Mouse (Mus musculus): ENCODE data around the gene Nbr1. TPM values are rescaled to one million over a fixed set of nuclear protein-coding genes. Genes with fewer than 3 reads are reported as not detected.
A peak's percentile ranks its signal among the peaks of the same experiment; 100 is the strongest.
"Not testable (repeated sequence)": the region's sequence is repeated elsewhere in the genome, so short reads cannot be mapped to it uniquely, and the experiment has no call there.

Gene Nbr1
- total RNA-seq, 2 experiments from 2014 or later, result 109 to 157 TPM

DNA sequence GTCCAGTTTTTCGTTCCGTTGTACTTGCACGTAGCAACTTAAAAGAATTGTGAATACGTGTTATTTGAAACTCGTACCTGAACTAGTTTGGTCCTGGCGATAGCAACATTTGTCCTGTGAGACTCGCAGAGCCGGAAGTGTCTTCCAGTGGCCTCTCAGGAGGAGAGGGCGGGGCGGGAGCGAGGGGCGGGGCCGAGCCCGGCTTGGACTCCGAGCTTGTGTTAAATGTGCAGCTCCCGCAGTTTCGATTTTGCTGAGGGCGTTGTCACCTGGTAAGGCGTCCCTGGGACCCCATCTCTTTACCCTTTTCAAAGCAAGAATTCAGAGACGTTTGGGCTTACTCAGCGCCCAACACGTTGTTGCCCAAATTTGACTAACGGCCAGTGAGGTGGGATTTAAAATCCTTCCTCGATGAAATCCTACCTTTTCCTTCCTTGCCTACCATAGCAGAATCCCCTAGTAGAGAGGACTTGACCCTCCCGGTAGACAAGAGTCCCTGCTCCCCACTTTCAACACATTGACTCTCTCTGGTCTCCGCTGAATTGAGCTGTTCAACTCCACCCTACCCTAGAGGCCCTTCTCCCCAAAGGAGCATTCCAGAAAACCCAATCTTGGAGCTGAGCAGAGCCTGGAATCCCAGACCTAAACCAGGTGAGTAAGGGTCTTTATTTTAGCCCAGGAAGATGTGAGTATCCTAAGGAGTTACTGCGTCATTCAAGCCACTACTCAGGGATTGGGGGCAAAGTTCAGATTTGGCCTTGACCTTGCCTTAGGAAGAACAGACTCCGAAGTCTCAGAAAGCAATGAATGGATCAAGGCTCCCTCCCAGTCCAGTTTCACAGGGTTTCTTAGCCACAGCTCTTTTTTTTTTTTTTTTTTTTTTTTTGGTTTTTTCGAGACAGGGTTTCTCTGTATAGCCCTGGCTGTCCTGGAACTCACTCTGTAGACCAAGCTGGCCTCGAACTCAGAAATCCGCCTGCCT is 30.4 kb downstream of the Nbr1 start, which contains the start of gene Tmem106a:
Tmem106a (plus strand) TSS at position 189 of the 982 bp plus-strand sequence.
- DNase-seq, result peak; percentile 68
- intact Hi-C loops (cut with DNase I), result no loop called here

DNA sequence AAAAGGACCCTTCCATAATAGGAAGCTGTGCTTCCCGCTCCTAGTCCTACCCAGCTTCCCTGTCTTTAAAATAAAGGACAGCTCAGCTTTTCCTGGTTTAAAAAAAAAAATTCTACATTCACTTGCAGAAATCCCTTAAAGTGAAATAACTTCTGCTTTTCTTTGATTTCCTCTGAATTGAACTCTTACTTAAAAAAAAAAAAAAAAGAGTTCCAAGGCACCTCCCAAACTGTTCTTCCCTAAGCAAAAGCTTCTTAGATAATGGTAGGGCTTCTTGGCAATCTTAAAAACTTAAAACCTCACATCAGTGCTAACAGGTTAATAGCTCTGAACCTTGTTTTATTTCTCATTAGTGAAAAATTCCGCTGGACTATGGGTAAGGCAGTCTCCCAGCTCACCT is 31.3 kb downstream of the Nbr1 start:
- no peak for DNase-seq
- intact Hi-C loops (cut with DNase I), result no loop called here

DNA sequence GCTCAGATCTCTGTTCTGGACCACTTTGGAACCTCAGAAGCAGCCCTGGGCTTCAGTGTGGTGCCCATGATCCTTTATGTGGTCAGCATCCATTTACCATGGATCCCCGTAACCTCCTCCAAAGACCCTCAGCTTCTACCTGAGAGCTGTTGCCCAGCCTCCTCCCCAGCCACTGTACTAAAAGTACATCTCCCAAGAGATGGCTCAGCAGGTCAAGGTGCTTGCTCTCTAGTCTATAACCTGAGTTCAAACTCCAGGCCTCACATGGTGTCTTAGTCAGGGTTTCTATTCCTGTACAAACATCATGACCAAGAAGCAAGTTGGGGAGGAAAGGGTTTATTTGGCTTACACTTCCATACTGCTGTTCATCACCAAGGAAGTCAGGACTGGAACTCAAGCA is 33.1 kb downstream of the Nbr1 start:
- DNase-seq; intact Hi-C loops (cut with DNase I): not testable (repeated sequence)

DNA sequence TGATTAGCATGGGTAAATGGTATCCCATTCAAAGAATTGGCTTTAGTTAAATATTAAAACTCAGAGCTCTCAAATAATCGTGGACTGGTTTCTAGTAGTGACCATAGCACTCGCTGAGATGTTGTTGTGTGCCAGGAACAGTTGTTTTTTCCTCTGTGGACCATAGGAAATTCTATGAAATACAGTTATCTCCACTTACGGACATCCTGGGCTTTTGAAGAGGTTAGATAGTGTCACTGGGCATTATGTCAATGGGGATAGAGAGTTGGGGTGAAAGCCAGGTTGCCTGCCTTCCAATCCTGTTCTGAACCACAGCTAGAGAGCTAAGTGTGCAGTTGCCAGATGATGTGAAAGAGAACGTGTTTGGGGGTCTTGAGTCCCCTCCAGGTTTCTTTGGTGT is 33.9 kb downstream of the Nbr1 start:
- DNase-seq, result no peak
- intact Hi-C loops (cut with DNase I), result no loop called here

DNA sequence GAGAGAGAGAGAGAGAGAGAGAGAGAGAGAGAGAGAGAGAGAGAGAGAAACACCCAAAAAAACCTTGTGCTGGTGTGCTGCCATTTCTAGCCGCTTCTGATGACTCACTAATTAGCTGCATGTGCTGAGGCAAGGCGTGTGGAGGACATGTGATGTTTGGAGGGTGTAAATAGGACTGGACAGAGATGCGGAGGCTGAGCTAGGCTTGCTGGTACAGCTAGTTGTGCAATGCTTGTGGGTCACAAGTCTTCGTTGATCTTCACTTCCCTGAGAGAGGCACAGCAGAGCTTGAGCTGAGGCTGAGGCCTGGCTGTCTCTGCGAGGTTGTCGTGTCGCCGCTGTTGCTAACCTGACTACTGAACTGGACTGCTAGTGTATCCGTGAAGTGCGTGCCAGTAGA is 35.7 kb downstream of the Nbr1 start:
- DNase-seq, result no peak
- intact Hi-C loops (cut with DNase I), result no loop called here

DNA sequence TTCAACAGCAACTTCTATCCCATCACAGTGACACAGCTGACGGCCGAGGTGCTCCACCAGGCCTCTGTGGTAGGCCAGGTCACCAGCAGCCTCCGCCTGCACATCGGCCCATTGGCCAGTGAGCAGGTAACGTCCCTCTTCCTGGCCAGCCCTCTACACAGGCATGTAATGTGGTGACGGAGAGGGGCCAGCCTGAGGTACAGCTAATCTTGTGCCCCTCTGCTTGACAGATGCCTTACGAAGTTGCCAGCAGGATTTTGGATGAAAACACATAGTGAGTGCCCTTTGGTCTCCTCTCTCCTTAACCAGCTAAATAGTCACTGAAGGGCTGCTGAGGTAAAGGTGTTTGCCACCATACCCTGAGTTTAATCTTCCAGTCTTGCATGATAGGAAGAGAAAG is 36.9 kb downstream of the Nbr1 start:
- no peak for DNase-seq
- intact Hi-C loops (cut with DNase I), result no loop called here

DNA sequence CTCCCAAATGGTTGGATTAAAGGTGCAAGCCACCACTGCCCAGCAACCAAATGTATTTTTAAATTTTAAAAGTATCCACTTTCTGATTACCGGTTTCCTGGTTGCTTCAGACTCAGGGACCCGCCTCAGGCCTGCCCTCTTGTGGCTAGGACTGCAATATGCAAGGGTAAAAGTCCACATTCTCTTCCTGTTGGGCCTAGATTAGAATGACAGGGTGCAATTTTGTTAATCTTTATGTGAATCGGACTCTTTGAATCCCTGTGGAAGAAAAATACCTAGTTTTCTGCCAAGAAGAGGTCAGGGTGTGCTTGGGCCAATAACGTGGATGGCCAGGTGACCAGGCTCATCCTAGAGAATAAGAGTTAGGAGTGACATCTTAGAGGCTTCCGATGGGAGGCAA is 37.5 kb downstream of the Nbr1 start:
- peak; percentile 60 for DNase-seq
- intact Hi-C loops (cut with DNase I), result no loop called here

DNA sequence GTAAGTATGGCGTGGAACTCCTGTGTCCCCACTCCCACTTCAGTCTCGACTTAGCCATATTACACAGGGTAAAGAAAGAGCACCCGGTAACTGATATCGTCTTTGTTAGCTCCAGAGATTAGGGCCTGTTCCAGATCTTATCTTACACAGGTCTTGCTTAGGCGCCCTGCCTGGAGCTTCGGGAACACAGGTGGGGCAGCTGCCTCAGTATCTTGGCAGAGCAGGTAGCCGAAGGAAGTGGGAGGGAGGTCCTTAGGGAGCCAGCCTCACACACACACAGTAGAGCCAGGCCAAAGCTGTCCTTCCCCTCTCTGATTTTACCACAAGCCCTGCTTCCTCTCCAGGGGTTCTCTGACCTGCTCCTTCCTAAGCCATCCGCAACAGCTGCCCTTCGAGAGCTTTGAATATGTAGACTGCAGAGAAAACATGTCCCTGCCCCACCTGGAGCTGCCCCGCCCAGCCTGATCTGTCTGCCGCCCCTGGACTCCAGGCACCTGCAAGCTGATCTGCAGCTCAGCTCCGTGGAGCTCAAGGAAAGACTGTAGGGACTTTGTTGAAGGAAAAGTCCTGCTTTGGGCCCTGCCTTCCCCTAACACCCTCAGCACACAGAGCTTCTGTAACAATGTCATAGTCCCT is 38.2 kb downstream of the Nbr1 start:
- no peak for DNase-seq

DNA sequence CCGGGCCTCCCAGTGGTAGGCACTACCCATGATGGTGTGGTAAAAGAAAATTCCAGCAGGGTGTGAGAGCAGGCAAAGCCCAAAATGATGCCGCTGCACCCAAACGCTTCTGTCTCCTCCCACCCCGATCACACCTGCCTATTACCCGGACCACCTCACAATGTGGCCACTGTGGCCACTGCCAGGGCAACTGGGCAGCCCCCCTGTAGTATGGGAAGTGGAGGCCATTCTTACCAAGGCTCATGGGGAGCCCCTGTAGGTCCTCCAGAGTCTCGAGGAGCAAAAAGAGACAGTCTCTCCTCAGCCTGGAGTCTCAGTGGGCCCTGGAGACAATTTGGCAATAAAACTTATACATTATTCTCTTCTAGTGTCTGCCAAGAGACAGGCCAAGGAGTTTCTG is 47.2 kb downstream of the Nbr1 start, which contains the start of gene Gm11634:
Gm11634 (minus strand) TSS at position 101 of the 400 bp plus-strand sequence.
- intact Hi-C loops (cut with DNase I), result no loop called here
- DNase-seq, result no peak

More for the DNA sequence above, 38.2 kb downstream of the Nbr1 start:
- intact Hi-C loops (cut with DNase I), result no loop called here

DNA sequence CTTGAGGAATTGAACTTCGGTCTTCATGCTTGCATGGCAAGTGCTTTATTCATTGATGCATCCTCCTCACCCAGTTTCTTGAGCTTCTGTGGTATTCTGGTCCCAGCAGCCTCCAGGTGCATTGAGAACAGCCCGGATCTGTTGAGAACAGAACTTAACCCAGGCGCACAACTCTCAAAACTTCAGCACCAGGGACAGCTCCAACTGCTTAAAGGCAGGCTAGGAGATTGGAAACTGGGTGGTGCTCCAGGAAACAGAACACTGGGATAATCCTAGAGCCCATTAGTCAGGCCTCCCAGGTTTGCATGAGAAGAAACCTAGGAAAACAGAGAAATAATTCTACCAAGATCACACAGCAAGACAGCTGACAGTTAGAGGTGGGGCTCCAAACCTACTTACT is 50.5 kb downstream of the Nbr1 start:
- no peak for DNase-seq
- intact Hi-C loops (cut with DNase I), result no loop called here

DNA sequence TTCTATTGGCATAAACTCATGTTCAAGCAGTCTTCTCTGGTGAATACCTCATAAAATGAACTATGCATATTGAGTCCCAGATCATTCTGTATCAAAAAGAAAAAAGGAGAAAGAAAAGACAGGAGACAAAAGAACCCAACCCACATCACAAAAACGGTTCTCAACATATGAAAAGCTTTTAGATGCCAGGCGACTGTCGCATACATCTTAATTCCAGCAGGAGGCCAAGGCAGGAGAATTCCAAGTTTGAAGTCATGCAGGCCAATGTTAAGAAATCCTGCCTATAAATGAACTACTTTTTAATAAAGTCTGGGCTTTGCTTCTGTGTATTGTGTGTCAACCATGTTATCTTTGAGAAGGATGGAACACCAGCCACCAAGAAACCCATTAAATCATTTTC is 52.2 kb downstream of the Nbr1 start:
- intact Hi-C loops (cut with DNase I), result no loop called here
- no peak for DNase-seq

DNA sequence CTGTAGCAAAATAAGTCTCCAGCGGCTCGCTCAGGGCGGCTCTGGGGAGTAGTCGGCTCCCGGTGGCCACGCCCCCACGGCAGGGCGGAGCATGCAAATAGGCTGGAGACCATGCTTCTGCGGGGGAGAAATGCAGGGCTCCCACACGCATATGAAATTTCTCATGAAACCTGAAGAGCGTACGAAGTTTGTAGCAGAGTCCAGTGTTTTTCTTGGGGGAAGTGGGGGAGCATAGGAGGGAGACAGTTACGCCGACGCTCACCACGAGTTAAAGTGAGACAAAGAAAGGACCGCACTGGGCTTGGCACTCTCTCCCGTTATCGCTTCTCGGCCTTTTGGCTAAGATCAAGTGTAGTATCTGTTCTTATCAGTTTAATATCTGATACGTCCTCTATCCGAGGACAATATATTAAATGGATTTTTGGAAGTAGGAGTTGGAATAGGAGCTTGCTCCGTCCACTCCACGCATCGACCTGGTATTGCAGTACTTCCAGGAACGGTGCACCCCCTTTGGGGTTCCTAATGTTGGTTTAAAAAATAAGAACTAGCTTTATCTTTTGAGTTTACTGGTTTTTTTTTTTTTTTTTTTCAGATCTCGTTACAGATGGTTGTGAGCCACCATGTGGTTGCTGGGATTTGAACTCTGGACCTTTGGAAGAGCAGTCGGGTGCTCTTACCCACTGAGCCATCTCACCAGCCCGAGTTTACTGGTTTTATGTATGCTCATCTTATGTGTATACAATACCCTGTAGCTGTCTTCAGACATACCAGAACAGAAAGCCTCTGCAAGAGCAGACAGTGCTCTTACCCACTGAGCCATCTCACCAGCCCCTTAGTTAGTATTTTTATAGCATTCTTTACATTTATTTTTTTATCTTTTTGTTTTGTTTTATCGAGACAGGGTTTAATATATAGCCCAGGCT is 52.8 kb downstream of the Nbr1 start:
- intact Hi-C loops (cut with DNase I), result not testable (repeated sequence)
- DNase-seq, result peak; percentile 73

DNA sequence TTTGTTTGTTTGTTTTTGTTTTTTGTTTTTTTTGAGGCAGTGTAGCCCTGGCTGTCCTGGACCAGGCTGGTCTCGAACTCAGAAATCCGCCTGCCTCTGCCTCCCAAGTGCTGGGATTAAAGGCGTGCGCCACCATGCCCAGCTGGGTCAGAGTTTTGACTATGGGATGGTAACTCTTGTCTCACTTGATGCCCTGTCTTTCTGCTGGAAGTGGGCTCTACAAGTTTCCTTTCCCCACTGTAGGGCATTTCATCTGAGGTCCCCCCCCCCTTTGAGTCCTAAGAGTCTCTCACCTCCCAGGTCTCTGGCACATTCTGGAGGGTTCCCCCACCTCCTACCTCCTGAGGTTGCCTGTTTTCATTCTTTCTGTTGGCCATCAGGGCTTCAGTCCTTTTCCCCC is 55.2 kb downstream of the Nbr1 start:
- DNase-seq; intact Hi-C loops (cut with DNase I): not testable (repeated sequence)

DNA sequence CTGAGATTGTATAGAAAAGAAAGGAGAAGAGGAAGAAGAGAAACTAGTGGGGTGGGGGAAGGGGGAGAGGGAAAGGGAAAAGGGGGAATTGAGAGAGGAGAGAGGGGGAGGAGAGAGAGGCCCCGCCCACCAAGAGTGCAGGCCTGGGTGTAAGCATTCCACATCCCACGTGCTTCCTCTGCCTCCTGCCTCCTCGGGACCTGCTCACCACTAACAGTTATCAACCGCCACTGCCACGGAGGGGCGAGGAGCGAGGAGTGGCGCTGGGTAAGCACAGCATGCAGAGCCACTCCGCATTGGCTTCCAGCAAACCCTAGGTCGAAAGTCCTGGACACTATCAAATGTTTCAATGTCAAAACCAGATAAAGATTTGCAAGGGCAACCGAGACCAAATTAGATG is 58.5 kb downstream of the Nbr1 start:
- intact Hi-C loops (cut with DNase I), result no loop called here
- DNase-seq, result no peak

DNA sequence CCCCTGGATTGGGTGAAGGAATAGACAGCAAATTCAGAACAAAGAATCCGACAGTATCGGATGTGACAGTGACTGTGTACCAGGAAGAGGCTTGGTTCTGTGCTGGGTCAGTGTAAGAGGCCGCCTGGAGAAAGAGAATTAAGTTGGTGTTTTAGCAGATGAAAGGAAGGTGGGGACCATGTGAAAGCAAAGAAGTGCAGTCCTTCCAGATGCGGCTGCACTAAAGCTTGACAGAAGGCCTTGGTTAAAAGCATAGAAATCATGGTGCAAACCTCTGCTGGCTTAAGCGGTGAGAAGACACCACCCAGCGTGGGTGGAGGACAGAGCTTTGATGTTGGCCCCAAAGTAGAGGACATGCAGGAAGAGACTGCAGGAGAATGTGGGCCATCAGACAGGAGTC is 61.6 kb downstream of the Nbr1 start:
- no peak for DNase-seq
- intact Hi-C loops (cut with DNase I), result no loop called here

DNA sequence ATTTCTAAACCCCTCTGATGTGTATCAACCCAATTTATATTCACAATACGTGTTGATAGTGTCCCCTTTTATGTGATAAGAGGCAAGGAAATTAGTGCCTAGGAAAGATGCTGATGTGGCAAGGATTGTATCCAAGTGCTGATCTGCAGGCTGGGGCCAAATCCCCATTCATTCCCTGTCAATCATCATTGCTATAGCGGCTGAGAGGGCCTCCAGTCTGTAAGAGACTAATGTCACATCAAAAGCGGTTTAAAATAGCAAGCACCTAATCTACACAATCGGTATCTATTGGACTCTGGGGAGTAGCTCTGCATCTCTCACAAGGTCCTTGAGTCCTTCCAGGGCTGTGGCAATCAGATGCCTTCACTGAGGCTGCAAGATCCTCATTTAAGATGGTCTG is 62.2 kb downstream of the Nbr1 start:
- intact Hi-C loops (cut with DNase I), result no loop called here

DNA sequence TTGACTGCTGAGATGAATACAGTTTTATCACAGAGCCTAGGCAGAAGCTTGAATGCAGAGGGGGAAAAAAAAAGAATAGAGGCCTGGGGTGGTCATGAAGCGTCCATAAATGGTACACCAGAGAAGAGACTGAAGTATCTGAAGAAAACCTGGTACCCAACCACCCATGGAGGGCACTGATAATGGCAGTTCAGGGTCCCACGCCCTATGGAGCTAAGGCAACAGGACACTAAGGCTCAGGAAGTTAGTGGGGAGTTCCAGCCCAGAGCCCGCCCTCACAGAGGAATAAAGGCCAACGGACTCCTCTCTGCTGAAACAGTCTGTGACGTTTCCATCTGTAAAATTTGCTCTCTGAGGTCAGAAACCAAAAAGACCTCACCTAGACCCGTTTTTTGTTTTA is 63.4 kb downstream of the Nbr1 start:
- intact Hi-C loops (cut with DNase I), result no loop called here
- no peak for DNase-seq

More for the DNA sequence above, 62.2 kb downstream of the Nbr1 start:
- no peak for DNase-seq

DNA sequence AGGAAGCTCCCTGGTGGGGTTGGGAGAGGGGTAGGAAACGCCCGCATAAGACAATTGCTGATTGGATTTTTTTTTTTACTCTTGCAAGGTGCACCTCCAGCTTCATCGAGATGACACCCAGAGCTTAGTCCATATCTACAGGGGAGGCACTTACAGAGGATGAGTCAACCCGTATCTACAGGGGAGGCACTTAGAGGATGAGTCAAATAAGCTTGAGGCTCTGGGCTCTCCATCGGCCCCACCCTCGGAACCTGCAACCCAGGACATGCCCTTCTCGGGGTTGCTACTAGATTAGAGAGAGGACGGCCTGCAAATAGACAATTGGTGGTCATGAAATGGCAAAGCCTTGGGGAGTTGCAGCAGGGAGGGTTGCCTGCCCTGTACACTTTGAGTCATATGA is 64.2 kb downstream of the Nbr1 start:
- intact Hi-C loops (cut with DNase I), result no loop called here
- no peak for DNase-seq

DNA sequence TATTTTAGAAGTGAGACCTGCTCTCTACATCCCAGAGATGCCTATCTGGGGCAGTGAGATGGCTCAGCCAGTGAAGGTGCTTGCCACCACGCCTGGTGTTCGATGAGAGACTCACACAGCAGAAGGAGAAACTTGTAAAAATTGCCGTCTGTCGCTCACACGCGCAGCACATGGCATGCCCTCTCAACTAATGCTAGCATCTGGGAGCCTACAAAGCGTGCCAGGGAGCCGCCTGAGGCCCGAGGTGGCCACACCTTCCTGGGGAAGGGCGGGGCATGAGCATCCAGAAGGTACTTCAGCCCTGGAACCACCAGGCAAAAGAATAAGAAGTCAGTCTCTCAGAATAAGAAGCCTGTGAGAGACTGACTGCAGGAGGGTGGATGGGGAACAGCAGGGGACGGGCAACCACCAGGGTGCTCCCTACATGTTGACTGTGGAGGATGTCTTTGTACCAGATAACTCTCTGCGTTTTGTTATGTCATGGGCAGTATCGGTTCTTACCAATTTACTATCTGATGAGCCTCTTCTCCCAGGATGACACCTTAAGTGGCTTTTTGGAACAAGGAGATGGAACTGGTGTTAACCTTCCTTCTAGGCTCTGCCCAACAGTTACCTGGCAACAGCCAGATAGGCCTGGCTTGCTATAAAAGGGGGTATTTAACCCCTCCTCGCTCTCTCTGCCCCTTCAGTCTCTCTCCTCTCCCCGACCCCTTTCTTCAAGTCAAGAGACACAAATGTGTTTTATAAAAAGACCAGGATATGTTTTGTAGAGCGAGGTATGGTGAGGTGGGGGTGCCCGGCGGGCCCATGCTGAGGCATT is 65.2 kb downstream of the Nbr1 start:
- intact Hi-C loops (cut with DNase I), result no loop called here
- peak; percentile 50 for DNase-seq

DNA sequence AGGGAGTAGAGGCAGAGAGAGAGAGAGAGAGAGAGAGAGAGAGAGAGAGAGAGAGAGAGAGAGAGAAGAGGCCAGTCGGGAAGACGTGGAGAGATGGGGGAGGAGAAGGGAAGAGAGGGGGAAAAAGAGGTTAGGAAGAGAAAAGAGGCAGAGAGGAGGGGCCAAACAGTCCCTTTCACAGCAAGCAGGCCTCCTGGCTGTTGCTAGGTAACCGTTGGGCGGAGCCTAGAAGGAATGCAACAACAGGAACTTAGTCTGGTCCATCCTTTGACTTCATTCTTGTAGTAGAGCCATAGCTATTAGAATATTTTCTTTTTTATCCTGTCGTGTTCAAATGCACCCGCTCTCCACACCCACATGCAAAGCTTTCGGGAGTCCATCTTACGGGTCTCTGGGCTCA is 65.9 kb downstream of the Nbr1 start:
- DNase-seq, result peak; percentile 43
- intact Hi-C loops (cut with DNase I), result no loop called here
